Mouse (Mus musculus) kidney, adult 2 months (tissue): Measurements from ENCODE around the gene Stim2.

Source experiments
- CTCF ChIP-seq: fragments of 200-500 bp; conservative IDR thresholded peaks from 2 replicates; pipeline ENCODE4 v1.5.1; 2011; ENCODE audit warnings: low read depth, mild to moderate bottlenecking, control low read depth, low read length, moderate library complexity, mixed read lengths; ENCODE audit not compliant: insufficient read depth, insufficient read length
- POLR2A ChIP-seq: fragments of 200-500 bp; IDR thresholded peaks from one replicate; pipeline ENCODE4 v1.6.1; 2011; ENCODE audit warnings: low read depth, low read length, control low read depth

DNA sequence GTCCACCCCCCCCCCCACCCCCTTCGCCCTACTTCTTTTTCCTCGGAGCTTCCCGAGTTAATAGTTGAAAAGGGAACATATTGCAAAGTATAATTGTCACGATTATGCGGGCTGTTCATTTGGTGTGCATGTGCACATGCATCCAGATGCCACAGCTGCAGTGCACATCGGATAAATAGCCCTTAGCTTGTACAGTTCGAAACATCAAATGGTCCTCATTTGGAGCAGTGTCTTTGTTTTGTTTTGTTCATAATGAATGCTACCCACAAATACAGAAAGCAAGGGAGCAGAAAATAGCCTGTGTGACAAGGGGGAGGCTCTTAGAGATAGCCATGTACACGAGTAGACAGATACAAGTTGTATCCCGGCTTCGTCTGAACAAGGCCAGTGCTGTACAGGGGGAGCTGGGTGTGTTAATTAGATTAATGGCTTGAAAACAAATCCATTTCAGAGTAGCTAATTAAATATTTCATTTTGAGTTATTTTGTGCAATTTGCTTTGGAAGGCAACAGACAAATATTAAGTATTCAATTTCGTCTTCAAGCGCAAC lies 157.0 kb downstream of the Stim2 start:
- TF ChIP-seq POLR2A (no peak), CTCF (no peak)
